Mouse (Mus musculus) limb, embryonic 14.5 days (tissue): ENCODE results near the gene Rnf212b. TPM values are rescaled to one million over a fixed set of nuclear protein-coding genes. Genes with fewer than 3 reads are reported as not detected.

Experiments used
- ATAC-seq: fragments of 200-750 bp; cut with Nextera tagmentation; 2 replicates; pipeline ENCODE4 v1.8.0; 2017; ENCODE audit warnings: low read depth, moderate number of reproducible peaks, moderate TSS enrichment; ENCODE audit not compliant: low FRiP score
- DNase-seq: peaks from one replicate; pipeline ENCODE4 v3.0.0-alpha.2; 2015; ENCODE audit warnings: low spot score
- H3K27ac ChIP-seq: fragments of 300-500 bp; sonication (generic); replicated peaks from 2 replicates; pipeline ENCODE4 v1.5.1; 2014; ENCODE audit warnings: low read depth, mild to moderate bottlenecking, low read length, moderate library complexity, mixed read lengths
- H3K27me3 ChIP-seq: fragments of 300-500 bp; sonication (generic); 2 replicates; pipeline ENCODE4 v1.6.1; 2014; ENCODE audit warnings: low read length, mixed read lengths; ENCODE audit not compliant: control insufficient read depth, insufficient read depth
- H3K36me3 ChIP-seq: fragments of 300-500 bp; sonication (generic); 2 replicates; pipeline ENCODE4 v1.6.1; 2014; ENCODE audit warnings: mild to moderate bottlenecking, low read length, moderate library complexity, mixed read lengths; ENCODE audit not compliant: control insufficient read depth, insufficient read depth
- H3K4me1 ChIP-seq: fragments of 300-500 bp; sonication (generic); 2 replicates; pipeline ENCODE4 v1.6.1; 2014; ENCODE audit warnings: antibody characterized with exemption, low read length, mixed read lengths; ENCODE audit not compliant: control insufficient read depth, insufficient read depth
- H3K4me2 ChIP-seq: fragments of 300-500 bp; sonication (generic); replicated peaks from 2 replicates; pipeline ENCODE4 v1.6.1; 2014; ENCODE audit warnings: low read depth, mild to moderate bottlenecking, low read length, moderate library complexity; ENCODE audit not compliant: severe bottlenecking
- H3K4me3 ChIP-seq: fragments of 300-500 bp; sonication (generic); replicated peaks from 2 replicates; pipeline ENCODE4 v1.5.1; 2014; ENCODE audit warnings: low read length
- H3K9ac ChIP-seq: fragments of 300-500 bp; sonication (generic); 2 replicates; pipeline ENCODE4 v1.6.1; 2014; ENCODE audit warnings: mild to moderate bottlenecking, low read depth, low read length, moderate library complexity; ENCODE audit not compliant: severe bottlenecking
- H3K9me3 ChIP-seq: fragments of 300-500 bp; sonication (generic); 2 replicates; pipeline ENCODE4 v1.6.1; 2016; ENCODE audit warnings: low read length; ENCODE audit not compliant: control insufficient read depth
- POLR2A ChIP-seq: fragments of 200-500 bp; IDR thresholded peaks from 2 replicates; pipeline ENCODE4 v1.8.0; 2012; ENCODE audit warnings: inconsistent platforms, mild to moderate bottlenecking, moderate library complexity, borderline replicate concordance; ENCODE audit not compliant: insufficient read depth, insufficient read length; ENCODE audit errors: extremely low read depth
- WGBS: fragments of 180-500 bp; shearing (Covaris S2); extraction: QIAGEN DNeasy Blood & Tissue Kit; methylation state at CpG from one replicate; pipeline ENCODE4 v1.1.7; 2014; 5-methylcytosine and 5-hydroxymethylcytosine counted together
- polyA plus RNA-seq, 2 experiments: library from polyadenylated mRNA; depleted of rRNA in 1 of 2; stranded (reverse) in 1 of 2; unstranded in 1 of 2; fragments of >200 nt; fragmentation: Nextera tagmentation in 1 of 2; extraction: Ambion mirVana in 1 of 2; gene quantifications; 2 replicates each; pipeline versions ENCODE4 v1.2.1 to v1.2.3; 2012 to 2014

Gene Rnf212b
- polyA plus RNA-seq, 2 experiments, result not detected

DNA sequence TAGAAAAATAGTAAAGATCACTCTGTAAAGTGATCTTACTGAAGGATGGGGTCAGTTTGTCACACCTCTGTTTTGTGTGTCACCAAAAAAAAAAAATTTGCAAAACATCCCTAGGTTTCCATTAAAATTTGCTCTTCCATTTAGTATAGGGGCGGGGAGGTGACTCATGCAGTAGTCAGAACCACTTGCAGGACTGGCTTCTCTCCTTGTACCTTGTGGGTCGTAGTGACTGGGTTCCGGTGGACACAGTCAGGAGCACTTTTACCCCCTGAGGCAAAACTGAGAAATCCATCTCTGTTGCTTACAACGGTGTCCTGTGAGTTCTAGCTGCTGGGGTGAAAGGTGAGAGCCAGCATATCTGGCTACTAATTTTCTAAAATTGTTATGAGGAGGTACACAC is 89.7 kb downstream of the Rnf212b start:
- TF ChIP-seq POLR2A, result no peak
- Histone ChIP-seq H3K9ac (no peak overlapping the region), H3K4me3 (no peak overlapping the region), H3K27ac (no peak overlapping the region), H3K27me3 (no peaks in the 10 kb centered on the region), H3K9me3 (no peaks in the 10 kb centered on the region), H3K4me2 (no peak overlapping the region), H3K36me3 (peaks cover 47% of the 10 kb centered on the region), H3K4me1 (no peaks in the 10 kb centered on the region)
- no peak for ATAC-seq
- DNase-seq, result no peak
- 85% methylated on average over 4 of the region's 4 CpGs for WGBS

Other genes starting within 250 kb of the Rnf212b start
- gene Ajuba, start 236.6 kb upstream of the Rnf212b start, polyA plus RNA-seq (2012; rRNA removed), result 61.4 and 66.1 TPM in 2 replicates
- 18.1 and 24.2 TPM in 2 replicates for gene Ajuba, start 236.6 kb upstream of the Rnf212b start, polyA plus RNA-seq (2014; fragmentation: Nextera tagmentation; extraction: Ambion mirVana)
- gene 4931414P19Rik, start 208.1 kb upstream of the Rnf212b start, polyA plus RNA-seq (2012; rRNA removed), result 13.5 and 14.0 TPM in 2 replicates
- gene 4931414P19Rik, start 208.1 kb upstream of the Rnf212b start, polyA plus RNA-seq (2014; fragmentation: Nextera tagmentation; extraction: Ambion mirVana), result 4.4 and 7.3 TPM in 2 replicates
- 196 and 235 TPM in 2 replicates for gene Psmb5, start 196.1 kb upstream of the Rnf212b start, polyA plus RNA-seq (2012; rRNA removed)
- 357 and 375 TPM in 2 replicates for gene Psmb5, start 196.1 kb upstream of the Rnf212b start, polyA plus RNA-seq (2014; fragmentation: Nextera tagmentation; extraction: Ambion mirVana)
- gene Psmb11, start 192.7 kb upstream of the Rnf212b start, polyA plus RNA-seq (2012; rRNA removed), result 0.01 and 0.09 TPM in 2 replicates
- gene Psmb11, start 192.7 kb upstream of the Rnf212b start, polyA plus RNA-seq (2014; fragmentation: Nextera tagmentation; extraction: Ambion mirVana), result not detected in 2 replicates
- not detected in 2 replicates for gene Gm17606, start 173.2 kb upstream of the Rnf212b start, polyA plus RNA-seq (2012; rRNA removed)
- not detected in 2 replicates for gene Gm17606, start 173.2 kb upstream of the Rnf212b start, polyA plus RNA-seq (2014; fragmentation: Nextera tagmentation; extraction: Ambion mirVana)
- gene Cdh24, start 172.8 kb upstream of the Rnf212b start, polyA plus RNA-seq (2012; rRNA removed), result 50.0 and 74.9 TPM in 2 replicates
- gene Cdh24, start 172.8 kb upstream of the Rnf212b start, polyA plus RNA-seq (2014; fragmentation: Nextera tagmentation; extraction: Ambion mirVana), result 5.7 and 6.4 TPM in 2 replicates
- 75.3 and 82.3 TPM in 2 replicates for gene 1700123O20Rik, start 127.9 kb upstream of the Rnf212b start, polyA plus RNA-seq (2012; rRNA removed)
- 86.9 and 90.2 TPM in 2 replicates for gene 1700123O20Rik, start 127.9 kb upstream of the Rnf212b start, polyA plus RNA-seq (2014; fragmentation: Nextera tagmentation; extraction: Ambion mirVana)
- 280 and 297 TPM in 2 replicates for gene Acin1, start 127.2 kb upstream of the Rnf212b start, polyA plus RNA-seq (2012; rRNA removed)
- 99.4 and 118 TPM in 2 replicates for gene Acin1, start 127.2 kb upstream of the Rnf212b start, polyA plus RNA-seq (2014; fragmentation: Nextera tagmentation; extraction: Ambion mirVana)
- 0.04 and 0.06 TPM in 2 replicates for gene Gm29776, start 115.3 kb upstream of the Rnf212b start, polyA plus RNA-seq (2012; rRNA removed)
- 0.21 TPM in 1 of 2 replicates, not detected in the other for gene Gm29776, start 115.3 kb upstream of the Rnf212b start, polyA plus RNA-seq (2014; fragmentation: Nextera tagmentation; extraction: Ambion mirVana)
- gene Cebpe, start 102.0 kb upstream of the Rnf212b start, polyA plus RNA-seq (2012; rRNA removed), result 0.23 and 0.36 TPM in 2 replicates
- 0.17 and 0.30 TPM in 2 replicates for gene Cebpe, start 102.0 kb upstream of the Rnf212b start, polyA plus RNA-seq (2014; fragmentation: Nextera tagmentation; extraction: Ambion mirVana)
- gene Slc7a8, start 32.2 kb upstream of the Rnf212b start, polyA plus RNA-seq (2012; rRNA removed), result 5.8 and 6.9 TPM in 2 replicates
- gene Slc7a8, start 32.2 kb upstream of the Rnf212b start, polyA plus RNA-seq (2014; fragmentation: Nextera tagmentation; extraction: Ambion mirVana), result 4.5 and 4.7 TPM in 2 replicates
- gene Homez, start 56.8 kb downstream of the Rnf212b start, polyA plus RNA-seq (2012; rRNA removed), result 5.9 and 6.3 TPM in 2 replicates
- 9.0 and 9.2 TPM in 2 replicates for gene Homez, start 56.8 kb downstream of the Rnf212b start, polyA plus RNA-seq (2014; fragmentation: Nextera tagmentation; extraction: Ambion mirVana)
- 7.0 and 8.0 TPM in 2 replicates for gene Ppp1r3e, start 63.4 kb downstream of the Rnf212b start, polyA plus RNA-seq (2012; rRNA removed)
- 0.86 and 1.4 TPM in 2 replicates for gene Ppp1r3e, start 63.4 kb downstream of the Rnf212b start, polyA plus RNA-seq (2014; fragmentation: Nextera tagmentation; extraction: Ambion mirVana)
- 44.4 and 46.6 TPM in 2 replicates for gene Bcl2l2, start 69.2 kb downstream of the Rnf212b start, polyA plus RNA-seq (2012; rRNA removed)
- gene Bcl2l2, start 69.2 kb downstream of the Rnf212b start, polyA plus RNA-seq (2014; fragmentation: Nextera tagmentation; extraction: Ambion mirVana), result 5.4 and 5.5 TPM in 2 replicates
- gene Gm20521, start 69.3 kb downstream of the Rnf212b start, polyA plus RNA-seq (2012; rRNA removed), result 0.16 and 1.7 TPM in 2 replicates
- gene Gm20521, start 69.3 kb downstream of the Rnf212b start, polyA plus RNA-seq (2014; fragmentation: Nextera tagmentation; extraction: Ambion mirVana), result 0.19 TPM in 1 of 2 replicates, not detected in the other
- 476 and 495 TPM in 2 replicates for gene Pabpn1, start 78.4 kb downstream of the Rnf212b start, polyA plus RNA-seq (2012; rRNA removed)
- gene Pabpn1, start 78.4 kb downstream of the Rnf212b start, polyA plus RNA-seq (2014; fragmentation: Nextera tagmentation; extraction: Ambion mirVana), result 137 and 147 TPM in 2 replicates
- gene Slc22a17, start 99.0 kb downstream of the Rnf212b start, polyA plus RNA-seq (2012; rRNA removed), result 403 and 594 TPM in 2 replicates
- gene Slc22a17, start 99.0 kb downstream of the Rnf212b start, polyA plus RNA-seq (2014; fragmentation: Nextera tagmentation; extraction: Ambion mirVana), result 57.9 and 64.3 TPM in 2 replicates
- 117 and 171 TPM in 2 replicates for gene Efs, start 112.0 kb downstream of the Rnf212b start, polyA plus RNA-seq (2012; rRNA removed)
- gene Efs, start 112.0 kb downstream of the Rnf212b start, polyA plus RNA-seq (2014; fragmentation: Nextera tagmentation; extraction: Ambion mirVana), result 58.9 and 66.9 TPM in 2 replicates
- 0.31 and 0.77 TPM in 2 replicates for gene Il25, start 118.6 kb downstream of the Rnf212b start, polyA plus RNA-seq (2012; rRNA removed)
- 0.19 TPM in 1 of 2 replicates, not detected in the other for gene Il25, start 118.6 kb downstream of the Rnf212b start, polyA plus RNA-seq (2014; fragmentation: Nextera tagmentation; extraction: Ambion mirVana)
- 22.7 and 35.5 TPM in 2 replicates for gene Cmtm5, start 122.1 kb downstream of the Rnf212b start, polyA plus RNA-seq (2012; rRNA removed)
- gene Cmtm5, start 122.1 kb downstream of the Rnf212b start, polyA plus RNA-seq (2014; fragmentation: Nextera tagmentation; extraction: Ambion mirVana), result 18.6 and 20.1 TPM in 2 replicates
- gene Myh6, start 152.8 kb downstream of the Rnf212b start, polyA plus RNA-seq (2012; rRNA removed), result 0.77 and 2.1 TPM in 2 replicates
- 4.8 and 7.3 TPM in 2 replicates for gene Myh6, start 152.8 kb downstream of the Rnf212b start, polyA plus RNA-seq (2014; fragmentation: Nextera tagmentation; extraction: Ambion mirVana)
- not detected in 2 replicates for gene Gm17428, start 162.8 kb downstream of the Rnf212b start, polyA plus RNA-seq (2012; rRNA removed)
- not detected in 2 replicates for gene Gm17428, start 162.8 kb downstream of the Rnf212b start, polyA plus RNA-seq (2014; fragmentation: Nextera tagmentation; extraction: Ambion mirVana)
- 29.5 and 59.8 TPM in 2 replicates for gene Myh7, start 180.5 kb downstream of the Rnf212b start, polyA plus RNA-seq (2012; rRNA removed)
- 40.0 and 55.3 TPM in 2 replicates for gene Myh7, start 180.5 kb downstream of the Rnf212b start, polyA plus RNA-seq (2014; fragmentation: Nextera tagmentation; extraction: Ambion mirVana)
- 43.2 and 62.6 TPM in 2 replicates for gene Ngdn, start 201.3 kb downstream of the Rnf212b start, polyA plus RNA-seq (2012; rRNA removed)
- 66.8 and 74.3 TPM in 2 replicates for gene Ngdn, start 201.3 kb downstream of the Rnf212b start, polyA plus RNA-seq (2014; fragmentation: Nextera tagmentation; extraction: Ambion mirVana)